Mouse (Mus musculus): ENCODE measurements around the gene Snx18. TPM values are rescaled to one million over a fixed set of nuclear protein-coding genes. Genes with fewer than 3 reads are reported as not detected.
A peak's percentile ranks its signal among the peaks of the same experiment; 100 is the strongest.

The Snx18 gene
- polyA plus RNA-seq, 1 experiment from 2014 or later, result 23.5 TPM

DNA sequence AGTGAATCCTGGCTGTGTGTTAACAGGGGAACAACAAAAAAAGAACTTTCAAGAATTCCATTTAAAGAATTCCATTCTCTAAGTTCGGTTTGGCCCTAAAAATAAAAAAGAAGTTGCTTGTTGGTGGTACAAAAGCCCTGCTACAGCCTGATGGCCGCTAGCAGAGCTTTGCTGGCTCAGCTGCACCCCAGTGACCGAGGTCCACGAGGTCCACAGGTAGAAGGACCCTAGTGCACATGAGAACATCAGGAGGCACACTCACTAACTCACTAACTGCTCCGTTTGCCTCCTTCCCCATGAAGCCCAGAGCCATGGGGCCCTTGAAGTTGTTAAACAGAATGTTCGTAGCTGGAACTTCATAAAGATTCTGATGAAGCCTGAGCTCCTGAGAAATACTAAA lies 14.0 kb downstream of the Snx18 start:
- WGBS, result 47% methylated on average over 6 of the region's 6 CpGs
- peaks cover 82% of the 10 kb centered on the region for H3K4me1 ChIP-seq

DNA sequence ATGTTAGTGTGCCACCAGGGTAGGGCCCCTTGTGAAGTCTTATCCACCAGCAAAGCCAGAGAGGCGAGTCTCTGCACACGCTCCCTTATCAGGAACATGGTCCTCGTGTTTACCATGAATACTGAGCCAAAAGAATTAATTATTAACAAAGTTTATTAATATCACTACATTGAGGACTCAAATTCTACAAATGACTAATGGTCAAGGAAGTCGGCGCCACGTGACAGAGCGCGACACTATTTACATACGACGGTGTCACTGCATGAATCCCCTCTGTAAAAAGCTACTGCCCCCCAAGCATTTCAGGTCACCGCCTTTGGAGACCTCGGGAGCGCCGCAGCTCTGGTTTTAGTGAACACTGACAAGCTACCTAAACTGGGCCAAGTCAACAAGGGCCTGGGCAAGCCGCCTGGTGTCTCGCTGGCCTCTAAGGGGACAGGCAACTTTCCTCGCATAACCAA lies 15.5 kb downstream of the Snx18 start:
- Histone ChIP-seq H3K4me3 (no peak overlapping the region), H3K9ac (no peak overlapping the region), H3K27ac (no peak overlapping the region; the same call in 1 of the 2 replicates), H3K27me3 (no peaks in the 10 kb centered on the region), H3K9me3 (no peaks in the 10 kb centered on the region), H3K4me2 (replicated peaks) (no peak overlapping the region), H3K4me1 (peaks cover 84% of the 10 kb centered on the region), H3K36me3 (peaks cover 16% of the 10 kb centered on the region)
- WGBS, result 89% methylated on average over 17 of the region's 17 CpGs
- ATAC-seq (ENCODE audit: low FRiP score, low read depth), result no peak

More for the DNA sequence above, 14.0 kb downstream of the Snx18 start:
- Histone ChIP-seq H3K27me3 (no peaks in the 10 kb centered on the region), H3K36me3 (peaks cover 16% of the 10 kb centered on the region), H3K9me3 (no peaks in the 10 kb centered on the region), H3K4me2 (replicated peaks) (no peak overlapping the region), H3K4me3 (no peak overlapping the region), H3K27ac (peak overlapping the region; percentile 48; the same call in 1 of the 2 replicates), H3K9ac (peak overlapping the region; percentile 25)
- ATAC-seq (ENCODE audit: low FRiP score, low read depth), result no peak

DNA sequence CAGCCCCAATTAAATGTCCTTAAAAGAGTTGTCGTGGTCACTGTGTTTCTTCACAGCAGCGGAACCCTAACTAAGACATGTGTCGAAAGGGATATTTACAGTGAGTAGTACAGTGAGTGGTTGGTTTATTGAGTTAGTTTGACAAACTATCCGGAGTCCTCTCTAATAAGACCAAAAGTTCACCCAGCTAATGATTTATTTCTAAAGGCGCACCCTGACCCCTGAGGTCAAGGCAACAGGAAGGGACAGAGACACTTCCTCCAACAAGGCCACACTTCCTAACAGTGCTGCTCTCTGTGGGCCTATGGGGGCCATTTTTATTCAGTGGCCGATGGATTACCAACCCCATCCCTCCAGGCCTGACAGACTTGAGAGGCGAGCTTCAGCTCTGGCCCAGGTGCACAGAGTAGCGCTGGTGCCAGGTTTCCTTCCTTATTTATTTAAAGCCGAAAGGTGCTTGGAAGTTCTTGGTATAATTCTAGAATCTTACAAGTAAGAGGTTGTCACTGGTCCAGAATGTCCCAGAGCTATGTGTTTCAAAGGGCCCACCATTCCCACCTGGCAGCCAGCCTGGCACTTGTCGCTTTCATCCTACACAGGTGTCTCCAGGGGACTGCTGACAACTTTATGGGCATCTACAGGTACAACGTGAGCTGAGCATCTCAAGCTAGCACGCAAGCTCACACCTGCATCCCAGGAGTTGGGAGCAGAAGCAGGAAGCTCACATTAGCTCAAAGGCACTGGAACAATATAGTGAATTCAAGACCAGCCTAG lies 16.3 kb downstream of the Snx18 start:
- Histone ChIP-seq H3K36me3 (peaks cover 16% of the 10 kb centered on the region), H3K27me3 (no peaks in the 10 kb centered on the region), H3K9me3 (no peaks in the 10 kb centered on the region), H3K4me3 (no peak overlapping the region), H3K4me1 (peaks cover 86% of the 10 kb centered on the region), H3K9ac (no peak overlapping the region), H3K4me2 (replicated peaks) (no peak overlapping the region), H3K27ac (no peak overlapping the region)
- WGBS, result 75% methylated on average over 12 of the region's 12 CpGs
- ATAC-seq (ENCODE audit: low FRiP score, low read depth), result no peak

DNA sequence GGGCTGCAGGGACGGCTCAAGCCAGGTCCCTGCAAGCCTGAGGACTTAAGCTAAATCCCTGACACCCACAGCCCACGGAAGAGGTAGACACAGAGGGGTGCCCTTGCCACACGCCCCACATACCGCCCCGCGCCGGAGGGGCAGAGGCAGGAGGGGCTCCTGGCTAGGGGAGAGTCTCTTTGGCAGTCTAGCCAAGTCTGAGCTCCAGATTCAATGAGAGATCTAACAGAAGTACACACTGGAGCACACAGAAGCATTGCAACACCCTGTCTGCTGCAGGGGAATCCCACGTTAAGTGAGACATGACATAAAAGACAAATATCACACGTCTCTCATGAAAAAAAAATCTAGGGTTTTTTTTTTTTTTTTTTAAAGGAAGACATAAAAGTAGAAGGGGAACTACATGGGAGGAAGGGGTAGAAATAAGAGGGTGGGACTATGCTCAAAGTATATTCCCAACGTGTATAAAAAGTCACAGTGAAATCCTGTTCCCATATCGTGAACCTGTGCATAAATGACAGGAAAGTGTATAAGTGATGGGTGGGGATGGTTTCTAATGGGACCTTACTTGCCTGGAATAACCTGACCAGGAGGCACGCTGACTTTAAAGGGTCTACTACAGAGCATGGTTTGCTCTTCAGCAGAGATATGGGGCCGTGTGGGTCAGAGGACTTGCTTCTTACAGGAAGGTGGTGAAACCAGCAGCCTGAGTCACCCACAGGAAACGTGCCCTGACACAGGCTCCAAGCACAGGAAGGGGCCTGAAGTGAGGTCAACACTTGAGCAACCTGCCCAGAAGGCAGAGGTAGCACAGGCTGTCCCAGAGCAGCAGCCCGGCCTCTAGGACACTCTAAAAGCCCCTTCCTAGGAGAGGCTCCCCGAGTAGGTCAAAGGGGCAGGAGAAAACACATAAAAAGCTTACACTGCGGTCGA lies 17.6 kb downstream of the Snx18 start:
- no peak for ATAC-seq (ENCODE audit: low FRiP score, low read depth)
- WGBS, result 90% methylated on average over 18 of the region's 18 CpGs

DNA sequence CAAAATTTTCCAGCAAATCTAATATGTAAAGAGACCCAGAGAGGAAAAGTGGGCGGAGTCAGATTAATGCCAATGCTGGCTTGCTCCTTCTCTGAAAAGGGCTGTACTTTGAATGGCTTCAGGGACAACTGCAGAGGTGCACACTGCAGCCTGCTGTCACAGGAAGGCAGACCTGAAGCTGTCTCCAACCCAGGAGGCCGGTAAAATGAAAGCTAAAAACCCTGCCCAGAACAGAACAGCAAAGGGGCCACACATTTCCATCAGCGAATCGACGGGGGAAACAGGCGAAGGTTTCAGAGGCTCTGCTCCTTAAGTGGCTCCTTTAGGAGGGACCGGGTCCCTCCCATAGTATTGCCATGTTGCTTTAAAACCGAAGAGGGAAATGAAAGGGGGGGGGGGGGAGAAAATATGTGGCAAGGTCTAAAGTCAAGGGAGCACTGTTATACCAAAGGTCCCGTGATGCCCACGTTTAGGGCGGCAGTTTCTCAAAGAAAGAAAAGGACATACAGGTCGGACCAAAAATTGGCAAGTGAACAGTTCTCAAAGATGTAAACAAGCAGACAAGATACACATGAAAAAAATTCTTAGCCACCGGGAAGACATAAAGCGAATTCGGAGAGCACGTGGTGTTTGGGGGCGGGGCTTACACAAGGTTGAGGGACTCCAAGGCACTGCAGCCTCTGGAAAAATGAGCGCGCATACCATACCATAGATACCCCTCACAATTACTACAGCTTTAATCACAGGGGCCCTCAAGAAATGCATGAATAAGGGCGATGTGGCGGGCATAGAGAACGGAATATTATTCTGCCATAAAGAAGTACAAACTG lies 18.4 kb downstream of the Snx18 start:
- Histone ChIP-seq H3K4me1 (peaks cover 86% of the 10 kb centered on the region), H3K4me3 (no peak overlapping the region), H3K27ac (no peak overlapping the region), H3K9ac (no peak overlapping the region), H3K27me3 (no peaks in the 10 kb centered on the region), H3K4me2 (replicated peaks) (no peak overlapping the region), H3K36me3 (peaks cover 8% of the 10 kb centered on the region), H3K9me3 (no peaks in the 10 kb centered on the region)
- 84% methylated on average over 22 of the region's 22 CpGs for WGBS
- no peak for ATAC-seq (ENCODE audit: low FRiP score, low read depth)

More for the DNA sequence above, 17.6 kb downstream of the Snx18 start:
- Histone ChIP-seq H3K4me2 (replicated peaks) (no peak overlapping the region), H3K9me3 (no peaks in the 10 kb centered on the region), H3K36me3 (peaks cover 11% of the 10 kb centered on the region), H3K27me3 (no peaks in the 10 kb centered on the region), H3K4me3 (no peak overlapping the region), H3K9ac (no peak overlapping the region), H3K4me1 (peaks cover 86% of the 10 kb centered on the region), H3K27ac (no peak overlapping the region)

DNA sequence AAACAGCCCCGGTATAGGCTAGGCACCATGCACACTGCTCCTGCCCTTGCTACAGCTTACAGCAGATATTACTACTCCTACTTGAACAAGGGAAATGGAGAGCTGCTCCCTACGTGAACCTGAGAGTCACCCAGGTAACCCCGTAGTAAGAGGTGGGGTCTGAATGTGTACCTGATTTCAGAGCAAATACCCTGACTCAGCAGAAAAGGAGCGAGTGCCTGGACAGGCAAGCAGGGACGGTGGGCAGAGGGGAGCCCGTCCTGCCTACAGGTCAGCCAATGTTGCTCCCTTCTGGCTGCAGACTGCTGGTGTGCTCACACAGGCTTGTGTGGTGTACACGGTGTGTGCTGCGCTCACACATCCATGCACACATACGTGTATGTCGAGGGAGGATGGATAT lies 20.7 kb downstream of the Snx18 start:
- WGBS, result 88% methylated on average over 10 of the region's 10 CpGs
- no peak for ATAC-seq (ENCODE audit: low FRiP score, low read depth)
- H3K27me3 ChIP-seq, result no peaks in the 10 kb centered on the region
- H3K36me3 ChIP-seq, result peaks cover 24% of the 10 kb centered on the region
- no peak overlapping the region for H3K9ac ChIP-seq
- peaks cover 68% of the 10 kb centered on the region for H3K4me1 ChIP-seq
- H3K27ac ChIP-seq, result peak overlapping the region; percentile 69; the same call in 1 of the 2 replicates
- H3K4me3 ChIP-seq, result no peak overlapping the region
- H3K9me3 ChIP-seq, result no peaks in the 10 kb centered on the region
- no peak overlapping the region for H3K4me2 ChIP-seq (replicated peaks)

DNA sequence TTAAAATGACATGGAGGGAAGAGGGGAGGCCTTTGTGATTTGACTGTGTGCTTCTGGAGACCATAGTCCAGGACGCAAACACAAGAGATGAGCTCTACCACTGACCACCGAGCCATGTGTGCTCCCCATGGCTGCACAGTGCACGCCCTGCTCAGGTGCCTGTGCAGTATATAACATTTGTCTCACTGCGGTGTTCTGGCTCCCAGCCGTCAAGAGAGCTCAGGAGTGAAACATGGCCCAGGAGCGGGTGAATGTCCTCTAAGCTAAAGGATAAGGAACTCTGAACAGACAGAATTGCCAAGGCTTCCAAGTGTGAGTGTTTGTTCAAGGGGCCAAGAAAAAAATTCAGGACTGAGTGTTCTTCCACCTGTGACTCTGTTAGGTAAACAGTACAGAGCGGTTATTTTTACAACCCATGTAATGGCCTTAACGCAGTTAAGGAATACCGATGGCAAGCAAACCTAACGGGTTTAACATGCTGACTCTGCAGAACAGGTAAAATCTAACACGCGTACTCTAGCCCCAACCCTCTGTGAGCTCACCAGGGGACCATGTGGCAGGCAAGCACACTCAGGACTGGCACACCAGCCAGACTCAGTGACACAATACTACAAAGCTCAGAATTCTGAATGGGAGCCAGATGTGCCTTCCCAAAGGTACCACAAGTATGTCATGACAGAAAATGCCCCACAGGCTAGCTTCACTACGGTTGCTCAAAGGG lies 21.4 kb downstream of the Snx18 start:
- H3K4me3 ChIP-seq, result no peak overlapping the region
- H3K27ac ChIP-seq, result peak overlapping the region; percentile 69
- ATAC-seq (ENCODE audit: low FRiP score, low read depth), result no peak
- no peaks in the 10 kb centered on the region for H3K27me3 ChIP-seq
- WGBS, result 38% methylated on average over 13 of the region's 13 CpGs
- H3K4me2 ChIP-seq (replicated peaks), result peak overlapping the region; percentile 19; the same call in 1 of the 2 replicates
- no peaks in the 10 kb centered on the region for H3K9me3 ChIP-seq
- peaks cover 62% of the 10 kb centered on the region for H3K4me1 ChIP-seq
- peaks cover 29% of the 10 kb centered on the region for H3K36me3 ChIP-seq
- no peak overlapping the region for H3K9ac ChIP-seq

DNA sequence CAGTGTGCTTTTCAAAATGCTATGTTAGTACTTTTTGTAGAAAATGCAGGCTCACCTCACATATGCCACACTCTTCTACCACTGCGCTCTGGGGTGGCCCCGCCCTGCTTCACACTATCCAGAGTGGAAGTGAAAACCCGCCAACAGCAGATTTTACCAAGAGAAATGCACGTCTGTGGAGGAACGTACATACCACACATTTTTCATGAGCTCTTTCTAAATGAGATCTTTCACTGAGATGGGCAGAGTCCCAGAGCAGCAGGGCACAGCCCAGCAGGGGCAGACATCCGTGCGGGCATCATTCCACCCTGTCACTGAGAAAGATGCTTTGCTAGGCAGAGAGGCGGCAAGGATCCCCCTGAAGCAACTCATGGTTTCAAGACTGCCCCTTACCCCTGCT lies 22.4 kb downstream of the Snx18 start:
- Histone ChIP-seq H3K27me3 (no peaks in the 10 kb centered on the region), H3K4me3 (no peak overlapping the region), H3K27ac (peak overlapping the region; percentile 69; the same call in 1 of the 2 replicates), H3K4me2 (replicated peaks) (peak overlapping the region; percentile 31), H3K9ac (peak overlapping the region; percentile 26; the same call in 1 of the 2 replicates), H3K9me3 (no peaks in the 10 kb centered on the region), H3K36me3 (peaks cover 31% of the 10 kb centered on the region), H3K4me1 (peaks cover 60% of the 10 kb centered on the region)
- ATAC-seq (ENCODE audit: low FRiP score, low read depth), result peak; percentile 26; the same call in 1 of the 2 replicates
- WGBS, result 54% methylated on average over 8 of the region's 8 CpGs

DNA sequence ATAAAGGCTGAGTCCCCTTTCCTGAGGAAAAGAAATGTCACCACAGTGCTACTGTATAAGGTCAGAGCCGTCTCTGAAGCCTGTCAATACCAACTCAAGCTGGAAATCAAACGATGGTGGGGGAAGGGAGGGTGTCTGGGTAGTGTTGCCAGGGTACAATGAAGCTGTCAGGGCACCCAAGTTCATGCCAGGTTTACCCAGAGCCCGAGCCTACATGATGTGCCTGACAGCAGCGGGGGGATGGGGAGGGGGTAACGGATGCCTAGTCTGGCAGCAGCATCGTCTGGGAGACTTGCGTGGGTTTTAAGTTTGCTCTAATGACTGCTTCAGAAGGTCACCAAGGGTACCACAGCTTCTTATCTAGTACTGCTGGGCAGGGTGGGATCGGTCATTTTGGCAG lies 23.1 kb downstream of the Snx18 start:
- H3K4me2 ChIP-seq (replicated peaks), result 0 out of 2 replicates have a peak overlapping the region, but pooled peaks have one; percentile 9
- 82% methylated on average over 8 of the region's 8 CpGs for WGBS
- peaks cover 38% of the 10 kb centered on the region for H3K36me3 ChIP-seq
- H3K4me1 ChIP-seq, result peaks cover 59% of the 10 kb centered on the region
- H3K9ac ChIP-seq, result no peak overlapping the region
- H3K27ac ChIP-seq, result peak overlapping the region; percentile 49; the same call in 1 of the 2 replicates
- no peak for ATAC-seq (ENCODE audit: low FRiP score, low read depth)
- H3K27me3 ChIP-seq, result no peaks in the 10 kb centered on the region
- no peaks in the 10 kb centered on the region for H3K9me3 ChIP-seq
- H3K4me3 ChIP-seq, result no peak overlapping the region

DNA sequence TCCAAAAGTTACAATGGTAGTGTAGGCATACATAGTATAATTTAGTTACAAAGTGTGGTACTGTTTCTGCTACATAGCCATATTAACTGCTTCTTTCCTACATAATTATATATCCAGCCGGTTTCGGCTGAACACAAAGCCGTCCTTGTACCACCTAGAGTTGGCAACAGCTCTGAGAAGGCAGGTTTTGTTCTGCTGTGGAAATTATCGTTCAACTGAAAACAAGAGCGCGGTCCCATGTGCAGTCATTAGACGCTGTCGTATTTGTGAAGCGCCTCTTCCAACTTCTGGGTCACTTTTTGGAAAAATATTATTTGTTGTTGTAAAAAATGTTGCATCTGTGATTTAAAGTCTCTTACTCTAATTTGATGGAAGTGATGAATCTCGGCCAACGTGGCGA lies 24.0 kb downstream of the Snx18 start:
- H3K4me2 ChIP-seq (replicated peaks), result no peak overlapping the region
- WGBS, result 74% methylated on average over 12 of the region's 12 CpGs
- H3K4me1 ChIP-seq, result peaks cover 57% of the 10 kb centered on the region
- H3K9me3 ChIP-seq, result no peaks in the 10 kb centered on the region
- H3K9ac ChIP-seq, result no peak overlapping the region
- peak overlapping the region; percentile 86 for H3K27ac ChIP-seq
- peak; percentile 39; the same call in 1 of the 2 replicates for ATAC-seq (ENCODE audit: low FRiP score, low read depth)
- no peaks in the 10 kb centered on the region for H3K27me3 ChIP-seq
- H3K36me3 ChIP-seq, result peaks cover 42% of the 10 kb centered on the region
- H3K4me3 ChIP-seq, result no peak overlapping the region

DNA sequence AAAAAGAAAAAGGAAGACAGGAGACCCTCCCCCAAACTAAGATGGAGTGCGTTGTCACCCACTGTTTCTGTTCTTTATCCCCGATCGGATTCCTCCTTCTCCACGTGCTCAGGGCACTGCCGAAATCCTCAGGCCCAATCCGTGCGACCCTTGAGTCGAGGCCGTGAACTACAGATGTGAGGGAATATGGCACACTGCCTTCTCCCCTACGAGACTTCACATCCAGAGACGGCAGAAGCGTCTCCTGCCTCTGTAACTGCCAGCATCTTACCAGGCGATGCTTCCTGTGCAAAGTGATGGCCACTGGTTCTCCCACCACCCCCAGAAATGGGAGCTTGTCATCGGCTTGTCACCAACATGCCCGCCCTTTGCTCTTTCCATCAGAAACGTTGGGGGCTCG lies 24.7 kb downstream of the Snx18 start:
- H3K36me3 ChIP-seq, result peaks cover 42% of the 10 kb centered on the region
- no peak overlapping the region for H3K4me3 ChIP-seq
- no peak for ATAC-seq (ENCODE audit: low FRiP score, low read depth)
- H3K4me1 ChIP-seq, result peaks cover 56% of the 10 kb centered on the region
- H3K27me3 ChIP-seq, result no peaks in the 10 kb centered on the region
- H3K9ac ChIP-seq, result no peak overlapping the region
- H3K4me2 ChIP-seq (replicated peaks), result no peak overlapping the region
- H3K9me3 ChIP-seq, result no peaks in the 10 kb centered on the region
- 84% methylated on average over 17 of the region's 17 CpGs for whole genome bisulfite sequencing
- H3K27ac ChIP-seq, result peak overlapping the region; percentile 86
